Mouse (Mus musculus) olfactory bulb, adult 2 months (tissue): ENCODE data around the gene Bcan.

Source experiments
- CTCF ChIP-seq: fragments of 200-500 bp; IDR thresholded peaks from 2 replicates; pipeline ENCODE4 v1.5.1; 2012; ENCODE audit warnings: low read depth, mild to moderate bottlenecking, low read length, moderate library complexity; ENCODE audit not compliant: insufficient read depth
- POLR2A ChIP-seq: fragments of 200-500 bp; IDR thresholded peaks from 2 replicates; pipeline ENCODE4 v1.6.1; 2012; ENCODE audit warnings: mild to moderate bottlenecking, low read depth, low read length, moderate library complexity; ENCODE audit not compliant: insufficient read depth

DNA sequence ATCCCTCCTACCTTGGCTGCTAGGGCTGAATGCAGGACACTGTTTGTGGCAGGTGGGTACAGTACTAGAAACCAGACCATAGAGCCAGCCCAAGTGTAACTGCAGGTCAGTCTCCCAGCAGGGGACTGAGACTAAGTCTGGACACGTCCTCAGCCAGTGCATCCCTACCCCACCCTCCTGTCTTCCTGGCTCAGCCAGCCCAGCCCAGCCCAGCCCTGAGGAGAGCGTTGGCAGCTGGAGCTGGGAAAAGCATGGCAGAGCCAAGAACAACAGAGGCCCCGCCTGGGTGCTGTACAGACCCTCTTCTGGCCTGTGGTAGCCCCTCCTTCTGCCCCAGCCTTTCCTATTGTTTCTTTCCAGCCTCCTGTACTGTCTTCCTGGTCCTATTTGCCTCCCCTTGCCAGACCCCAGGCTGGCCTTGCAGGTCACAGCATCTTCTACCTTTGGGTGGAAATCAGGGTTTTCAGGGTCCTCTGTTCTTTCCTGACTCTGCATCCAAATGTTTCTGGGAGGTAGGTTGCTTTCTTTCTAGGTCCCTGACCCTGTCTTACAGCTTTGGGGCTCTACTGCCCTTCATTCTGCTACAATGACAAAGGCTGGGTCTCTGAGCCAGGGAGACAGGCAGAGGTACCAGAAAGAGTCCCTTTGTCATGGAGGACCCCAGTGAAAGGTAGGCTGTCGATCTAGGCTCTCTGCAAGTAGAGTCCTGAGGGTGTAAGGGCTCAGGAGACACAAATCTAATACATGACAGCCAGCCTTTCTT is 55.0 kb downstream of the Bcan start:
- TF ChIP-seq POLR2A = no peak
- TF ChIP-seq CTCF = no peak
